Mouse (Mus musculus) embryo, embryonic 11.5 days (tissue): ENCODE data around the gene Jpt1.
"Not testable (repeated sequence)": the region's sequence is repeated elsewhere in the genome, so short reads cannot be mapped to it uniquely, and the experiment has no call there.

ENCODE experiments used
- DNase-seq: peaks from one replicate; pipeline ENCODE4 v3.0.0-alpha.2; 2012; ENCODE audit warnings: low read depth, low spot score

The Jpt1 gene

DNA sequence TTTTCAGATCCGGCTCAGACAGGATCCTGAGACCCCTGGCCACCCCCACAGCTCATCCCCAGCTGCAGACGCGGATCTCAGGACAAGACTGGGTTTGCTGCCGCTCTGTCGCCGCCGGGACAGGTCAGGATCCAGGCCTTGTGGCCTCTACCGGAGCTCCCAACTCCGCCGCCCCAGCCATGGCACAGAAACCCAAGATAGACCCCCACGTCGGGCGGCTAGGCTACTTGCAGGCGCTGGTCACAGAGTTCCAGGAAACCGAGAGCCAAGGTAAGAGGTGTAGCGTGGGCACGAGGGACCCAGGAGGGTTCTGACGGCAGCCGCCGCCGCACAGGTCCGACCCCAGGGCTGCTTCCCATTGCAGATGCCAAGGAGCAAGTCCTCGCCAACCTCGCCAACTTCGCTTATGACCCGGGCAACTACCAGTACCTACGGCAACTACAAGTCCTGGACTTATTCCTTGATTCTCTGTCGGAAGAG, 38.4 kb downstream of the Jpt1 start:
- DNase-seq: no peak

DNA sequence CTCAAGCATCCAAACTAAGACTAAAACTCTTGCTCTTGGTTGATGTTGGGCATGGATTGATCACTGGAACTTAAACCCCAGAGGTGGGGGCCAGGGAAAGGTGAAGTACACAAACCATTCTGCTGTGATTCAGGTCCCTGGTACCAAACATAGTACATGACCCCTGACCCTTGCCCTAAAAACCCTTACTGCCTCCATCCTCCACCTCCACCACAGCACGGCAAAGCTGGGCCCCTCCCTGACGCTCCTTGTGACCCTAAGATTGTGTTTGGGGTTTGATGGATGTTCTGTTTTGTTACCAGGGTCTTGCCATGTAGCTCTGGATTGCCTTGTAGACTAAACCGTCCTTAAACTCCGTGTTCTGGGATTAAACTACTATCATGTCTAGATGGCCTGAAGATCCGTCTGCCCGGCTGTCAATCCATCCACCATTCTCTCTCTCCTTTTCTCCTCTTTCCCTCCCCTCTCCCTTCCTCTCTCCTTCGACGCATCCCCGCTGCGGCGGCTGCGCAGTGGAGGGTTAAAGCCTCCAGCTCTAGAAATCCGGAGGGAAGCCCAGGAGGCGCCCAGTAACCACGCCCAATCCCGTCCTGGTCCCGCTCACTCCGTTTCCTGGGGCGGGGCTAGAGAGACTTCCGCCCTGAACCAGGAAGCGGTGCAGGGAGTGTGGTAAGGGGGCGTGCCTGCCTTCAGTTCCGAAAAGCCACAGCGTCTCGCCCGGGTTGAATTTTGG, 39.0 kb downstream of the Jpt1 start, which contains the start of gene Armc7:
Gene Armc7 (plus strand): TSS at position 643 of the 733 bp plus-strand sequence.
- peak; percentile 92 for DNase-seq

DNA sequence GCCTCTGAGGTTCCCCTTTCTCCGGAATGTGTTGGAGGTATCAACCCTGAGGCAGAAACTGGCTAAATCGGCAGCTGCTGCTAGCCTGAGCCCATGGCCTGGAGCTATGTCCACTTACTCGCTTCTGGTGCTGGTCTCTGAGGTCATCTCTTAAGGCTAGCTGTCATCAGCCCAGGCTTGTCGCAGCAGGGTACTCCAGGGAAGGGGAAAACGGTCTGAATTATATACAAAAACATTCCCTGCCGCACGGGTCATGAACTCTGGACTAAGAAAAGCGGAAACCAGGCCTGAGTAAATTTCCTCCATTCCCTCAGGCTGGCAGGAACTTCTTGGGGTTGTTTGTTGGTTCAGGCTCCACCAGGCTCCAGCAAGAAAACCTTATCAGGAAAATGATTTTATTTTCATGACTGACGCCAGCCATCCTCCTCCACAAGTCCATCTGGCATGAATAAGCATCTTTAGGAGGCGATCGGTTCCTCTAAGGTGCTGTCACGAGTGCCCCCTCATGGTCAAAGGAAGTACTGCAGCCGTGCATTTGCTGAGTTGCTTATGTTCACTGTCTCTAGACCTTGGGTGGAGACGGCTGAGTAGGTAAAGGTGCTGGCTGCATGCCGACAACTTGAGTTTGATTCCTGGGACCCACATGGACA, 40.4 kb downstream of the Jpt1 start:
- peak; percentile 91 for DNase-seq

DNA sequence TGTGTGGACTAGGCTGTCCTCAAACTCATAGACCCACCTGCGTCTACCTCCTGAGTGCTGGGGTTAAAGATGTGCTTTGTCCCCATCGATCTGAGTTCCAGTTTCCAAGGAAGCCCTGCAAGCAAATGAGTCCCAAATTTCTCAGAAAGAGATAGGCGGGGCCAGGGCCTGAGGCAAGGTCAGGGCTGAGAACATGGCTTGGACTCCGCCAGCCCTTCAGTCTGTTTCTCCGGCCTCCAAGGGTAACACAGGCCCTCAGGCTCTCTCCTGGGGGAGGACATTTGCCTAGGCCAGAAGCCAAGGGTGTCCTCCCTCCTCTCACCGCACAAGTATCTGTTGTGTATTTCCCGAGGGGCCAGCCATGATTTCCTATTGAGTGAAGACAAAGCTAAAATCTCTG, 42.0 kb downstream of the Jpt1 start:
- no peak for DNase-seq

DNA sequence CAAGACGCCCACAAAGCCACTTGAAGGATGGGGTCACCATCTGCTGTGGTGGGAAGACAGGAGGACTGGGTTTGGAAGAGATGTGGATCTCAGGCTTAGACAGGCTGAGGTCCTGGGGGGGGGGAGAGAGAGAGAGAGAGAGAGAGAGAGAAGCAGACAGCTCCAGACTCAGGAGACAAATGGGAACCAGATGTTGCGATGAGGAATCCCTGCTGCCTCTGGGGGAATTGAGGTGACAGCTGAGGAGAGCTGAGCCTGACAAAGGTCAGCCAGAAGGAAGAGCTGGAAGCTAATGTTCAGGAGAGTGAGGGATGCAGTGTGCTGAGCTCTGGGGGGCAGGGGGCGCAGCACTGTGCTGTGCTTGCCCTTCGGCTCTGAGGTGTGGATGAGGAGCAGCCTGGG, 47.0 kb downstream of the Jpt1 start:
- peak; percentile 61 for DNase-seq

DNA sequence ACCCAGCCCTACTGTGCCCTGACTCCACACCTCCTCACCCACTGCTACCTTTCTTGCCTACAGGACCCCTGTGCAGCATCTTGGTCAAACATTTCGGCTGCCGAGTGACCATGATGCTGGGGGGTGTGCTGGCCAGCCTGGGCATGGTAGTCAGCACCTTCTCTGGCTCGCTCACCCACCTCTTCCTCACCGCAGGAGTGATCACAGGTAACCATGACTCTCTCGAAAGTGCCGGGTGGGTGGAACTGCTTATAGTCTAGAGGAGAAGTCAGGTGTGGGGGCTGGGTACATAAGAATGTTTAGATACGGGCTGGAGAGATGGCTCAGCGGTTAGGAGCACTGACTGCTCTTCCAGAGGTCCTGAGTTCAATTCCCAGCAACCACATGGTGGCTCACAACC, 49.3 kb downstream of the Jpt1 start:
- DNase-seq: no peak

DNA sequence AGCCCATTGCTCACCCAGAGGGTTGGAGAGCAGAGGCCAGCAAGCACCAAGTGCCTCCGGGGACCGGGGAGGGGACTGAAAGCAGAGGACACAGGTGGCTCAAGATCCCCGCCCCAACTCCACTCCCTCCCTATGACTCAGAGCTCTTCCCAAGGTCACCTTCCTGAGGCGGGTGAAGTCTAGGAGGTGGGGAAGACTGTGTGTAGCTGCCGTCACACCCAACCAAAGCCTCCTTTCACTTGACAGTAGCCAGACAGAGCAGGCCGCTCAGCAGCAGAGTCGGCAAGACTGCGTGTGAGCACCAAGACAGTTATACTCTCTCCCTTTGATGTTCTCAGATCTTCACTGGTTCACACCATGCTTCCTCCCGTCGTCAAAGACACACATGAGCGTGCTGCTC, 50.8 kb downstream of the Jpt1 start:
- no peak for DNase-seq

DNA sequence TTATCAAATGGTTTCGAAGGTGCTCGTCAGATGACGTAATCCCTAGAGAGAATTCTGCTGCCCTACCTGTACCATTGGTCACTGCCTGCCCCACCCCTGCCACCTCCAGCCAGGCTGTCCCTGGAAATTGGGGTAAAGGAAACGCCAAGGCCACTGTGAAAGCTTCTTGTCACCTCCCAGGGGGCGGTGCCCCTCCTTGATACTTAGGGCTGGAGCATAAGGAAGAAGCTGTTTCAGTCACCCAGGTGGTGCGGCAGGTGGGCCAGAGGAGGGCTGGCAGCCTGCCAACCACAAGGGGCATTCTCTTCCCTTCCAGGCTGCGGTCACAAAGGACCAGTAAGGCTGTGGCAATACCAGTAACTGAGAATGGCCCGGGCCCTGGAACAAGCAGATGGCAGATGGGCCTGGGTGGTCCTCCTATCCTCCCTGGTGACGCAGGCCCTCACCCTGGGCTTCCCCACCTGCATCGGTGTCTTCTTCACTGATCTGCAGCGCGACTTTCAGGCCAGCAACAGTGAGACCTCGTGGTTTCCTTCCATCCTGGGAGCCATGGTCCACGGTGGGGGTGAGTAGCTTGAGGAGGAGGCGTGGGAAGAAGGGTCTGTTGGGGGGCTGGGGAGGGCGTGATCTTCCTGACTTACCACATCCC, 51.8 kb downstream of the Jpt1 start, which contains the start of gene Slc16a5:
Gene Slc16a5 (plus strand): TSS at position 232 of the 649 bp plus-strand sequence.
- no peak for DNase-seq

DNA sequence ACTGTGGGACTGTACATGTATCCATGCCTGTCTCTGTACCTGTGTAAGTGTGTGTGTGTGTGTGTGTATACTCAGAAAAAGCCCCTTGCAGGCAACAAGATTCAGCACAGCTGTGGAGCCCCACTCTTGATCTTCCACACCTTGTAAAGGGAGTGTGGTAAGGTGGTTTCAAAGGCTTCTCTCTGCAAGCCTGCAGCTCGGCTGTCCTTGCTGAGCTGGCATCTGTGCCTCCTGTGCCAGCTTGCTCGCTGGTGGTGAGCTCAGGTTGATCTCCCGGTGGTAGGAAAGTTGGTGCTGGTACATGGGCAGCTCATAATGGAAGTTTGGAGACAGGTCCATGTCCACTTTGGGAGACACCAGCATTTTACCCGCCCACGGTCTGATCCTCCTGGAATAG, 52.3 kb downstream of the Jpt1 start:
- no peak for DNase-seq

DNA sequence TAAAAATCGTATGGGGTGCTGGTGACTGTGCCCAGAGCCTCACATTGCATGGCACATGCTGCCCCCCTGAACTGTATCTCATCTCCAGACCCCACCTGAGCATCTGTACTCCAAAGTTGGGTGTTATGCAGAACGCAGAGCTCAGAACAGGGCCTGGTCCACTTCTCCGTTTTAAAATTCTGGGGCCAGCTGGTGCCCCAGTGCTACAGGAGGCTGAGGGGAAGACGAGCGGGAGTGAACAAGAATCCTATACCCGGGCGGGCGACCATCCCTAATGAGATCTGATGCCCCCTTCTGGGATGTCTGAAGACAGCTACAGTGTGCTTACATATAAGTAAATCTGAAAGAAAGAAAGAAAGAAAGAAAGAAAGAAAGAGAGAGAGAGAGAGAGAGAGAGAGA, 53.2 kb downstream of the Jpt1 start:
- no peak for DNase-seq

DNA sequence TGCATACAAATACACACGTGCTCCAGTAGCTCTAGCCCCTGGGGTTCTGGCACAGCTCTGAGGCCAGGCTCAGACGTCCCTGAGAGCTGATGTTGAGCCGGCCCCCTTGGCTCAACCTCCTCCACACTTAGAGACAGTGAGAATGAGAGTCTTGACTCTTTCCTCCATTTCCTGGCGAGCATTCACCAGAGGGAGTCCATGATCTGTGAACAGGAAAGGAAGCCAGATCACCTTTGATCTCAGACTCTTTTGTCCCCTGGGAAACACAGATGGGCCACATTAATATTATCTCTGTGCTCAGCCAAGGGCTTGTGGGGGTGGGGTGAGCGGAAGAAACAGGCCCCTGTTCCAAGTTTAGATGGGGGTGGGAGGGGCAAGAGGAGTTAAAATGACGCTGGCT, 56.8 kb downstream of the Jpt1 start:
- no peak for DNase-seq

DNA sequence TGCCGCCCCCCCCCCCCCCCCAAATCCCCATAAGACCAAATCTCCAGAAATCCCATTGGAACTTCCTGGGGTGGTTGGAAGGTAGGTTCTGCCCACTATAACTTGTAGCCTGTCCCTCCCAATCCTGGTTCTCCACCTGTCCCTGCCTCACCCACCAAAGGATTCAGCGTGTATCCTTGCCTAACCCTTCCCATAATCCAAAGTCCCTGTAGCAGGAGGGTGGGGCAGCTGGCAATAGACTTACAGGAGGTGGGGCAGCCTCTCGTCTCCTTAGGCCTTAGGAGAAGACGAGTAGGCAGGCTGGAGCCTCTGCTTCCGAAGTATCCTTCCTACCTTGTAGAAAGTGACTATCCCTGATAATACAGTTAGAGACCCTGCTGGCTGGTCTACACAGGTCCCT, 58.0 kb downstream of the Jpt1 start:
- no peak for DNase-seq

DNA sequence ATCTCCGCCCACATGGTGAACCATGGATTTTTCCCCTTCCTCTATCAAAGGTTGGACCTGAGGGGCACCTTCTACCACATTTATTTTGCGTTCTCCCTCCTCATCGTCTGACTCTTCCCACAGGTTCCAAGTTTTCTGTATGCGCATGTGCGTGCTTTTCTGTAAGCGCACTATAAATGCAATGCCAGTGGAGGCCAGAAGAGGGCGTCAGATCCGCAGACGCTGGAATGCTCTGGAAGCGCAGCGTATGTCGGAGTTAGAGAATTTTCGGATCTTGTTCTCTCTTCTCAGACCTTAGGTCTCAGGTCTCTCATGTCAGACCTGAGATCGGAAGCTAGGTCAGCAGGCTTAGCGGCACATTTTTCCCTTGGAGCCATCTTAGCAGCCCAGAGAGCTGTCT, 58.6 kb downstream of the Jpt1 start:
- no peak for DNase-seq

DNA sequence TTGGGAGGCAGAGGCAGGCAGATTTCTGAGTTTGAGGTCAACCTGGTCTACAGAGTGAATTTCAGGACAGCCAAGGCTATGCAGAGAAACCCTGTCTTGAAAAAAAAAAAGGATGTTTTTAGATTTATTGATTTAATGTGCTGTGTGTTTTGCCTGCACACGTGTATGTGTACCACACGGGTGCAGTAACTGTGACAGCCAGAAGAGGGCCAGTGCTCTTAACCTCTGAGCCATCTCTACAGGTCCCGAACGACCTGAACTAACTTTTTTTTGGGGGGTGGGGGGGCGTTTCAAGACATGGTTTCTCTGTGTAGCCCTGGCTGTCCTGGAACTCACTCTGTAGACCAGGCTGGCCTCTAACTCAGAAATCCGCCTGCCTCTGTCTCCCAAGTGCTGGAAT, 59.4 kb downstream of the Jpt1 start:
- not testable (repeated sequence) for DNase-seq

DNA sequence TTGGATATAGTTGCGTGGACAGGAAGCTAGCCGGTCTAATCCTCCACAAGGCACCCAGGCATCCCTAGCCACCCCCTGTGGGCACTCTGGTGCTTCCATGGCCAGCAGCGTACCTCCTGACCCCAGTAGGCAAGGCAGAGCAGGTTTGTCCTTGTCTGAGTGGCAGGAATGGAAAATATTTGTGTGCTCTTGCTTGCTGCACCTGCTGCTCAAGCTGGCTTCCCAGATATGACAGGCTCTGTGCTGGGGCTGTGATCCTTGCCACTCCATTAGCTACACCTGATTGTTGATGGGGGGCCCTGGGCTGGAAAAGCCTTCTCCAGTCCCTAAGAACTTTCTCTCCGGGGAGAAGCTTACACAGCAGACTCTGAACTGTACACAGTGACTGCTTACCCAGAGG, 60.9 kb downstream of the Jpt1 start:
- no peak for DNase-seq

DNA sequence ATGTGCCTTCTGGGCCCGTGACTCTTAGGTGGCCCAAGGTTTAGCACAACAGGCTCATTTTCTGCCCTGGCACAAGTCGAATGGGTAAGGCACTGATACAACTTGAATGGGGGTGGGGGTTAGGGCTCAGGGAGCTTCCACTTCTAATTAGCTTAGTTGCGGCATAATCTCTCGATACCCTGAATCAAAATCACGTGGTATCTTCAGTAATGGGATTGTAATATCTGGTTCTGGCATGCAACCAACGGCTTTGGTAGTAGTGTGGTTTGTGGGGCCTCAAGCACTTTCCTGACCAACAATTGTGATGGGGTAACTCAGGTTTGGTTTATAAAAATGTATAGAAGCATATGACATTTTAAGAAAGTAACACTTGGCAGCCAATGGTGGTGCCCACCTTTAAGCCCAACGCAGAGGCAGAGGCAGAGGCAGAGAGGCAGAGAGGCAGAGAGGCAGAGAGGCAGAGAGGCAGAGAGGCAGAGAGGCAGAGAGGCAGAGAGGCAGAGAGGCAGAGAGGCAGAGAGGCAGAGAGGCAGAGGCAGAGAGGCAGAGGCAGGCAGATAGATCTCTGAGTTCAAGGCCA, 61.8 kb downstream of the Jpt1 start:
- DNase-seq: no peak

DNA sequence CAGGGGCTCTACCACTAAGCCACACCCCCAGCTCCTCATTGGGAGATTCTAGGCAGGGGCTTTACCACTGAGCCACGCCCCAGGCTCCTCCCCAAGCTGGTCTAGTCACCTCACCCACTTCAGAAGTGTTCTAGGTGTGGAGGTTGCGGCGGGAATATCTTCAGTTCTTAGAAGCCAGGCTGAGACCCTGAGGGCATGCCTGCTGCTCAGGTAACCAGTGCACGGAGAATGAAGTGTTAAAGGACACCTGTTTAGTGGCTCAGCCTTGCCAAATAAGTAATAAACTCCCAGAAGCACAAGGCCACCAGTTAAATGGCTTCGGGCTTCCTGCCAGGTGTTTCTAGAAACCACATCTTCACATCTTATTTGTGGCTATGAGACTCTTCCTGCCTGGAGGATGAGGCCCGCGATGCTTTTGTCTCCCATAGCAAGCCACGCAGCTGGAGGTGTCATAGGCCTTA, 62.4 kb downstream of the Jpt1 start:
- DNase-seq: no peak

DNA sequence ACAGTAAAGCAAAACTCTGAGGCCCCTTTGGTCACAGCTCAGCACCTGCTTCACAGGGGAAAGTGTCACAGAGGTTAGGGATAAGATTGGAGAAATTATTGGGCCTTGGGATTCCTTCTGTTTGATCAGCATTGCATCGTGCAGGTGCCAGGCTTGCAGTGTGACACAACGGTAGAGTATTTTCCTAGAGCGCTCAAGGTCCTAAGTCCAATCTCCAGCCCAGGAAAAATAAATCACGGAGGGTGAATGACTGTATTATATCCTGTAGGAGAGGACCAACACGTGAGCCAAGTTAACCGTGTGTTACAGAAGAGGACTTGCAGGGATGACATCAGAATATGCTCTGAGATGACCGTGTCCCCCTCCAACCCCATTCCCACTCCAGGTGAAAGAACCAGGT, 64.0 kb downstream of the Jpt1 start:
- DNase-seq: no peak

DNA sequence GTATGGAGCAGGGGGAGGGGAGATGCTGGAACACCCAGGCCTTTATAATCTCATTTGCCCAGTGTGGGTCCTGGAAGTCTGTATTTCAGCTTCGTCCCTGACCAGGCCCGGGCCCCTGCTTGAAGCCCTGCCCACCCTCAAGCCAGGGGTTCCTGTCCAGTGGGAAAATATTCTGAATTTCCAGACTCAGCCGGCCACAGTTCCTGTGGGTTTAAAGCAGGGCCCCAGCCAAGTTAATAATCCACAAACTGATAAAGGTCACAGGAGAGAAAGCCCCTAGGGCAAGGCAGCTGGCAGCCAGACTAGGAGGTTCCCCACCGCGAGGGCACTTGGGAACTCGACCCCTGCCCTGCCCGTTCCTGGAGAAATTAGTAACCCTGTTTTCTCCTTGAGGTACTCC, 65.2 kb downstream of the Jpt1 start:
- no peak for DNase-seq

DNA sequence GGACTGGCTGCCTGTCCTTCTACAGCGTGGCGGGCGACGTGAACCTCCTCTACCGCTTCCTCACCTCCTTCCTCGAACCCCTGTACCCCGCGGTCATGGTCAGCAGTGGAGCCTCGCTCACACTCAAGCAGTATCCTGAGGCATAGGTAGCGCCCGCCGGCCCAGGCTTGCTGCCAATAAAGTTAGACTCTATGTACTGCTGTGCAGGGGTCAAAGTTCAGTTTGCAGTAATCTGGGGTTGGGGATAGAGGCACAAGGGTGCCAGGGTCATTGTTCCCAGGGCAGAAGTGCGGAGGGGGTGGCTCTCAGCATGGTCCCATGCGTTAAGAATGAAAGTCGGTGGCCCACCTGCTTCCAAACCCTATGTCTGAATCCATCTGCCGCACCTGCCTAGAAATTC, 66.1 kb downstream of the Jpt1 start:
- no peak for DNase-seq
